Mouse (Mus musculus) limb, embryonic 13.5 days (tissue): ENCODE measurements around the gene Pnrc1. TPM values are rescaled to one million over a fixed set of nuclear protein-coding genes. Genes with fewer than 3 reads are reported as not detected.
"Not testable (repeated sequence)": the region's sequence is repeated elsewhere in the genome, so short reads cannot be mapped to it uniquely, and the experiment has no call there.

ENCODE experiments used
- ATAC-seq: fragments of 200-750 bp; cut with Nextera tagmentation; 2 replicates; pipeline ENCODE4 v1.8.0; 2017; ENCODE audit warnings: low read depth, moderate number of reproducible peaks, moderate TSS enrichment; ENCODE audit not compliant: low FRiP score
- H3K27ac ChIP-seq: fragments of 300-500 bp; sonication (generic); 2 replicates; pipeline ENCODE4 v1.5.1; 2015; ENCODE audit warnings: inconsistent platforms, mild to moderate bottlenecking, moderate library complexity
- H3K27me3 ChIP-seq: fragments of 300-500 bp; sonication (generic); 2 replicates; pipeline ENCODE4 v1.6.1; 2015; ENCODE audit warnings: mild to moderate bottlenecking, inconsistent platforms
- H3K36me3 ChIP-seq: fragments of 300-500 bp; sonication (generic); 2 replicates; pipeline ENCODE4 v1.6.1; 2015; ENCODE audit warnings: inconsistent platforms, mild to moderate bottlenecking, moderate library complexity
- H3K4me1 ChIP-seq: fragments of 300-500 bp; sonication (generic); 2 replicates; pipeline ENCODE4 v1.6.1; 2015; ENCODE audit warnings: inconsistent platforms
- H3K4me2 ChIP-seq: fragments of 300-500 bp; sonication (generic); replicated peaks from 2 replicates; pipeline ENCODE4 v1.6.1; 2015; ENCODE audit warnings: inconsistent platforms, mild to moderate bottlenecking, moderate library complexity
- H3K4me3 ChIP-seq: fragments of 300-500 bp; sonication (generic); 2 replicates; pipeline ENCODE4 v1.5.1; 2015; ENCODE audit warnings: moderate library complexity, mild to moderate bottlenecking, inconsistent platforms
- H3K9ac ChIP-seq: fragments of 300-500 bp; sonication (generic); 2 replicates; pipeline ENCODE4 v1.6.1; 2015; ENCODE audit warnings: mild to moderate bottlenecking, inconsistent platforms
- H3K9me3 ChIP-seq: fragments of 300-500 bp; sonication (generic); 2 replicates; pipeline ENCODE4 v1.6.1; 2016; ENCODE audit warnings: inconsistent platforms
- WGBS: fragments of 180-500 bp; shearing (Covaris S2); methylation state at CpG from one replicate; pipeline ENCODE4 v1.1.7; 2015; 5-methylcytosine and 5-hydroxymethylcytosine counted together
- polyA plus RNA-seq: library from polyadenylated mRNA; unstranded; fragments of >200 nt; fragmentation: Nextera tagmentation; extraction: Ambion mirVana; gene quantifications from 2 replicates; pipeline ENCODE4 v1.2.1, GENCODE M21; 2015

The Pnrc1 gene
- 97.7 and 98.0 TPM in 2 replicates for polyA plus RNA-seq

DNA sequence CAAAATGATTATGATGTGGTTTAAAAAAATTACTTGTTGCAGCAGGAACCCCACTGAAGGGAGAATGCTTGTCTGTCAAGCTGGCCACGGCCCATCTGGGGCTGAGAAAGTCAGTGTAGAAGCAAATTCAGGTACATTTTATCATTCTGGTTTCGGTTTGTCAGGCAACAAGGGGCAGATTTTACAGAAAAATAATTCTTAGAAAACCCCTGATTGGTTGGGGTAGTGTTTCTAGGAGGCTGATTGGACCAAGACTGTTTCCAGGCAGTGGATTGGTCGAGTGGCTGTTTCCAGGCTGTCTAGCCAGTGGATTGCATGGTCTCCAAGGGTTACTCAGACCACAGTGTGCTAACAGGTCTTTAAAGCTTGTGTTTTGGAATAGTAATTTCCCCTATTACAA is at the start of gene Pnrc1:
Gene Pnrc1, minus strand, starts transcription at position 162 of the 400 bp plus-strand sequence.
- WGBS, result 32% methylated on average over 3 of the region's 3 CpGs
- Histone ChIP-seq H3K9ac (peak within 1 kb of the TSS; percentile 53), H3K27ac (peak within 1 kb of the TSS; percentile 70), H3K4me1 (peaks cover 20% of the 10 kb centered on the region), H3K4me2 (peak within 1 kb of the TSS; percentile 59), H3K36me3 (no peaks in the 10 kb centered on the region), H3K27me3 (no peaks in the 10 kb centered on the region), H3K4me3 (peak within 1 kb of the TSS; percentile 37), H3K9me3 (no peaks in the 10 kb centered on the region)
- peak; percentile 96 for ATAC-seq

DNA sequence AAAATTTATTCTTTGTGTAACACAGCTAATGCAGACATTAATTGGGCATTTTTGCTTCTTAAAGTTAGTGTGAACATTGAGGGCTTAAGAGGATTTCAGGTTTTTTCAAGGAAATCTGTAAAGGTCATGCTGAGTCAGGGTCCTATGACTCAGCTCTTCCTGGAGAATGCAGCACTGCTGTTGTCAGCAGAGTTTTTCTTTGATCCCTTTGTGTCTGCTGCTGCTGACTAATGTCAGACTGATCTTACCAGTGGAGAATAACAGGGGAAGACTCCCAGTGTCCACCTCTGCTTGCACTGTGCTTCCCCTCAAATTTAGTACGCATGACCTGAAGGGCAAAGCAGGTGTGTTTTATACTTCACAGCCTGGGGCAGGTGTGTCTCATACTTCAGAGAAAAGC is 48.0 kb upstream of the Pnrc1 start:
- no peaks in the 10 kb centered on the region for H3K27me3 ChIP-seq
- no peak overlapping the region for H3K4me2 ChIP-seq
- peaks cover 67% of the 10 kb centered on the region for H3K36me3 ChIP-seq
- H3K4me3 ChIP-seq, result no peak overlapping the region
- no peaks in the 10 kb centered on the region for H3K4me1 ChIP-seq
- WGBS, result 78% methylated on average over 1 of the region's 1 CpGs
- H3K9me3 ChIP-seq, result no peaks in the 10 kb centered on the region
- no peak for ATAC-seq
- H3K27ac ChIP-seq, result no peak overlapping the region
- no peak overlapping the region for H3K9ac ChIP-seq

DNA sequence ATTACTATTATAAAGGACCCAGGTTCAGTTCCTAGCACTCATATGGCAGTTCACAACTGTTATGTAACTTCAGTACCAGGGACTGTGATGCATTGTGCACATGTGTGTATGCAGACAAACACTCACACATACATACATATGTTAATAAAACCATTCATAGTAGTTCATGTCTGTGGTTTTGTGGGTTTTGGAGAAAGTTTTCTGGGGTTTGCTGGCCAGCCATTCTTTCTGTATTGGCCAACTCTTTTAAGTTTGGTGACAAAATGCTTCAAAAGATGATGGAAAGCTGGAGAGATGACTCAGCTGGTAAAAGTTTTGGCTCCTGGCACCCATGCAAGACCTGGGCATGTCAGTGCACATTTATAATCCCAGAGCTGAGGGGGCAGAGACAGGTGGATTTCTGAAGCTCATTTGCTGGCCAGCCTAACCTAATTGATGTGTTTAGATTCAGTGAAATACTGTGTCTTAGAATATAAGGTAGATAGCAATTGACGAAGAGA is 43.0 kb upstream of the Pnrc1 start:
- H3K27me3 ChIP-seq, result no peaks in the 10 kb centered on the region
- no peak overlapping the region for H3K9ac ChIP-seq
- WGBS, result 89% methylated on average over 1 of the region's 1 CpGs
- H3K4me1 ChIP-seq, result no peaks in the 10 kb centered on the region
- no peaks in the 10 kb centered on the region for H3K9me3 ChIP-seq
- H3K4me2 ChIP-seq, result no peak overlapping the region
- H3K4me3 ChIP-seq, result no peak overlapping the region
- H3K27ac ChIP-seq, result no peak overlapping the region
- no peak for ATAC-seq
- peaks cover 69% of the 10 kb centered on the region for H3K36me3 ChIP-seq

DNA sequence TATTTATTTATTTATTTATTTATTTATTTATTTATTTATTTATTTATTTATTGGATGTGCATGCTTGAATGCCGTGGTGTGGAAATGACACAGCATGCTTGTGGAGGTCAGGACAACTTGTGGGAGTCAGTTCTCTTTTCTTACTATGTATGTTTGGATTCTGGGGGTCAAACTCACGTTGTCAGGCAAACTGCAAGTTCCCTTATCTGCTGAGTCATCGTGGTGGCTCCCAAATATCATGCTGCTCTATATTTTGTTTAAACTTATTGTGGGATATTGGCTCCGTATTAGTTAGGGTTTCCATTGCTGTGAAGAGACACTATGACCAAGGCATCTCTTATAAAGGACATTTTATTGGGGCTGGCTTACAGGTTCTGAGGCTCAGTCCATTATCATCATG is 41.2 kb upstream of the Pnrc1 start:
- WGBS, result 95% methylated on average over 4 of the region's 4 CpGs
- H3K4me1 ChIP-seq, result no peaks in the 10 kb centered on the region
- no peak for ATAC-seq
- no peak overlapping the region for H3K4me2 ChIP-seq
- H3K27me3 ChIP-seq, result no peaks in the 10 kb centered on the region
- H3K9ac ChIP-seq, result no peak overlapping the region
- no peak overlapping the region for H3K27ac ChIP-seq
- H3K4me3 ChIP-seq, result no peak overlapping the region
- peaks cover 73% of the 10 kb centered on the region for H3K36me3 ChIP-seq
- no peaks in the 10 kb centered on the region for H3K9me3 ChIP-seq

DNA sequence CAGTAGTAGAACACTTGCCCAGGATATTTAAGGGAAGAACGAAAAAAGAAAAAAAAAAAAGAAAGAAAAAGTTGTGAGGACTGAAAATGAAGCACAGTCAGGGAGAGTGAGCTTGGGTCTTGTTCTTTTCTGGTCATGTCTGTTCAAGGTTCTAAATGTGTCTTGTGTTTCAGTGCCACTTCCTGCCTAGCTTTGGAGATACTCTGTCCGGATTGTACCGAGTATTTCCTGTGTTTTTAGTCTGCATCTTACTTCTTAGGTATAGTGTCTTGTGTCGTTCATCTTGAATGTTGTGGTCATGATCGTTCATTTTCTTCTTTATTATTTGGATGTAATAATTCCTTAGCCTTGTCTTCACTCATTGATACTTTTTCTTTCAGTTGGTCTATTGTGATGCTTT is 25.9 kb upstream of the Pnrc1 start:
- Histone ChIP-seq H3K4me3 (no peak overlapping the region), H3K27ac (no peak overlapping the region), H3K9ac (no peak overlapping the region), H3K4me2 (no peak overlapping the region), H3K36me3 (peaks cover 6% of the 10 kb centered on the region), H3K9me3 (no peaks in the 10 kb centered on the region), H3K27me3 (no peaks in the 10 kb centered on the region), H3K4me1 (peaks cover 11% of the 10 kb centered on the region; the same call in 1 of the 2 replicates)
- no peak for ATAC-seq
- 89% methylated on average over 5 of the region's 5 CpGs for WGBS

DNA sequence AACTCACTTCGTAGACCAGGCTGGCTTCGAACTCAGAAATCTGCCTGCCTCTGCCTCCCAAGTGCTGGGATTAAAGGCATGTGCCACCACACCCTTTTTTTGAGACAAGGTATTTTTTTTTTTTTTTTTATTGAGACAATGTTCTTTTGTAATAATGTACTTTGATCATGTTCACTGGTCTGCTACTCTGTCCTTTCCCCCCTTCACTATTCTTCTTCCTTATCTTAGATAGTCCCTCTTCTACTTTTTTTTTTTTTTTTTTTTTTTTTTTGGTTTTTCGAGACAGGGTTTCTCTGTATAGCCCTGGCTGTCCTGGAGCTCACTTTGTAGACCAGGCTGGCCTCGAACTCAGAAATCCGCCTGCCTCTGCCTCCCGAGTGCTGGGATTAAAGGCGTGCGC is 24.2 kb upstream of the Pnrc1 start:
- not testable (repeated sequence) for H3K9ac ChIP-seq, ATAC-seq, H3K4me3 ChIP-seq, H3K27me3 ChIP-seq, H3K27ac ChIP-seq, H3K9me3 ChIP-seq, H3K4me2 ChIP-seq, H3K36me3 ChIP-seq
- peaks cover 12% of the 10 kb centered on the region; the same call in 1 of the 2 replicates for H3K4me1 ChIP-seq
- WGBS, result over 99% methylated on average over 7 of the region's 8 CpGs

DNA sequence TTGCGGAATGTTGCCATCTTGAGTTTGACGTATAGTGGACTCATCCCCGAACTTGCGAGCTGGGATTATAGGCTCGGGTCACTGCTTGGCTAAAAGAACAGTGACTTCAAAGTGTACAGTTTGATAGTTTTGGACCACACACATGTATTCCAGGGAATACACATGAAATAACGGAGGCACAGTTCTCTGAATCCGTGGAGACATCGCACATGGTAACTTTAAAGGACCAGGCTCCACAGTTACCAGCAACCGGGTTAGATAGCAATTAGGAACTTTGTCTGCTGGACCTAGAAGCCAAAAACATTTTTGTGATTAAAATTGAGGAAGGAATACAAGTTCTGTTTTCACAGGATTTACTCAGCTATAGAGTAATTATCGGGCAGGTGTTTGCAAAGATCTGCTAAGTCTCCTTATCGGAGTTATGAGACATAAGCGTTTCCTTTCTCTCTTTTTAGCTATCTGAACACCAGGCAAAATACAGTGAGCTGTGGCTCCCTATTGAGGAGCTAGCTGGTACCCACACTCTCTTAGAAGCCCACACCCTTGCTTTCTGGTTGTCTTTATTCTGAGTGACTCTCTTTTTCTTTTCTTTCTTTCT is 21.0 kb upstream of the Pnrc1 start:
- H3K27ac ChIP-seq, result 0 out of 2 replicates have a peak overlapping the region, but pooled peaks have one; percentile 55
- peaks cover 12% of the 10 kb centered on the region; the same call in 1 of the 2 replicates for H3K4me1 ChIP-seq
- H3K4me2 ChIP-seq, result peak overlapping the region; percentile 82
- WGBS, result 19% methylated on average over 12 of the region's 12 CpGs
- H3K4me3 ChIP-seq, result peak overlapping the region; percentile 82
- no peaks in the 10 kb centered on the region for H3K36me3 ChIP-seq
- H3K9ac ChIP-seq, result peak overlapping the region; percentile 81
- no peaks in the 10 kb centered on the region for H3K27me3 ChIP-seq
- no peaks in the 10 kb centered on the region for H3K9me3 ChIP-seq
- no peak for ATAC-seq

DNA sequence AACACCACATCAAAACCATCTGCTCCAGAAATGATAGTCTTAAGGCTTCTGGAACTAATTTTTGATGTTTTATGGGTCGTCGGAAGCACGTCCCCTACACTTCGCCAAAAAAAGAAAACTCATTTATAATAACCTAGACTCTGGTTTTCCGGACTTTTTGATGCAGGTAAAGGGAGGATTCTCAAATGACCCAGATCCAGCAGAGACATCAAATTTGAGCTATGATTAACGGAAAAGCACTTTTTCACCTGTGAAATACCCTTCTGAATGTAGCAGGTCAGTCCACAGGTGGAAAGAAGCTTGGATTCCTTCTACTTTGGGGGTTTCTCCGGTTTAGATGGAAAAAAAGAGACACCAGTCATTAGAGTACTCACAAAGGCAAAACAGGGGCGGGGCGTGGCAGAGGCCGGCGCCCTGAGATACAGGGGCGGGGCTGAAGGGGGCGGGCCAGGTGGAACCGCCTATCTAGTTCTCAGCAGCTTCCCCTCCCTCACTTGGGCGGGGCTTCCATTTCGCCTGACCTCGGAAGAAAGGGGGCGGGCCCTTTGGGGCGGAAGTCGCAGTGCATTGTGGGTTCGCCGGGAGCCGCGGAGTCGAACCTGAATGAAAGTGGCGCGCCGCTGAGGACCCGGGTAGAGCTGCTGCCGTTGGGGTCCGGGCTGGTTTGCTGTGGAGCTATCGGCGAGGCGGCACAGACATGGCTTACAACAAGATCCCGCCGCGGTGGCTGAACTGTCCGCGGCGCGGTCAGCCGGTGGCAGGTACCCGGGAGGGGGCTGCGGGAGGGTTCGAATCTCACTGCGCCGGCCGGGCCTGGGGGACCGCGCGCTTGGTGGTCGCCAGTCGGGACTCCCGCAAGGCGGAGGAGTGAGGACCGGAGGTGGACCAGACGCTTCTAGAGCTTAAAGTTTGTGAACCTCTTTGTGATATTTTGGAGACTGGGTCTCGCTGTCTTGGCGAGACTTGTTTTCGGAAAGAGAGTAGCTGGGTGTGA is 20.1 kb upstream of the Pnrc1 start, which contains the start of gene Rngtt:
Gene Rngtt, plus strand, starts transcription at position 548 of the 994 bp plus-strand sequence.
- Histone ChIP-seq H3K4me1 (peaks cover 12% of the 10 kb centered on the region; the same call in 1 of the 2 replicates), H3K27me3 (no peaks in the 10 kb centered on the region), H3K9me3 (no peaks in the 10 kb centered on the region), H3K9ac (peak within 1 kb of the TSS; percentile 81), H3K4me2 (peak within 1 kb of the TSS; percentile 82), H3K27ac (peak within 1 kb of the TSS; percentile 70; the same call in 1 of the 2 replicates), H3K36me3 (no peaks in the 10 kb centered on the region), H3K4me3 (peak within 1 kb of the TSS; percentile 82)
- ATAC-seq, result peak; percentile 95
- WGBS, result 2% methylated on average over 59 of the region's 60 CpGs

DNA sequence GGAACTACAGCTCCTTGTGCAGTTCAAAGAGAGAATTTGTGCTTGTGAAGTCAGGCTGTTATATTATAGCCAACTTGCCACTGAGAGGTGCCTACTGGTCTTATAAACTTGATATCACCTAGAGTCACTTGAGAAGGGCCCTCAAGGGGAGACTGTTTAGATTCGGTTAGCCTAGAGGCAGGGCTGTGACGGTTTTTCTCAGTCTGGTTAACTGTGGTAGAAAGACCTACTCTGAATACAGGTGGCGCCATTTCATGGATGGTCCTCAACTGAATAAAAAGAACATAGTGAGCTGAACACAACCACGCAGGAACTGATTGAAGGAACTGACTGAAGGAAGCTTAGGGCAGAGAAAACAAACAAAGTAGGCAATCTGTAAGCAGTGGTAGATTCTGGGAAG is 17.2 kb upstream of the Pnrc1 start:
- 72% methylated on average over 4 of the region's 4 CpGs for WGBS
- Histone ChIP-seq H3K4me3 (no peak overlapping the region), H3K9ac (no peak overlapping the region), H3K27ac (no peak overlapping the region), H3K27me3 (no peaks in the 10 kb centered on the region), H3K4me1 (peaks cover 12% of the 10 kb centered on the region; the same call in 1 of the 2 replicates), H3K4me2 (no peak overlapping the region), H3K9me3 (no peaks in the 10 kb centered on the region), H3K36me3 (no peaks in the 10 kb centered on the region)
- ATAC-seq, result no peak

DNA sequence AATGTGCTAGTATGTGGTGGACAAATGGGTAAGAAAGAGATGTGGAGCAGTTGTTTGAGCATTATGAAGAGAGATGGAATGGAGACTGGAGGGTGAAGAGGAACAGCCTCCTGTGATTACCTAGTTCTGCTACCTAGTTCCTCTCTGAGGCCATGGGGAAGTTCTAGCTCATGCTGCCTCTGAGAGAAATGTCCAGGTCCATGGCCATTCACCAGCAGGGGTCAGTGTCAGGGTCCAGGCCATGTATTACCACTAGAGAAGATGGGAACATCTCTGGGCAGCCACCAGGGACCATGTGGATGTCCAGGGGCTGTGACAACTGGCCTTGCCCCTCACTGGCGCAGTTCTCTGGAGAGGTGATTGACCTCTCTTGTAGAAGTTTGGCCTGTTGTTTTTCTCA is 13.1 kb upstream of the Pnrc1 start:
- 82% methylated on average over 1 of the region's 1 CpGs for WGBS
- Histone ChIP-seq H3K4me1 (no peaks in the 10 kb centered on the region), H3K4me2 (no peak overlapping the region), H3K27me3 (no peaks in the 10 kb centered on the region), H3K27ac (no peak overlapping the region), H3K9me3 (no peaks in the 10 kb centered on the region), H3K36me3 (no peaks in the 10 kb centered on the region), H3K9ac (no peak overlapping the region), H3K4me3 (no peak overlapping the region)
- no peak for ATAC-seq

DNA sequence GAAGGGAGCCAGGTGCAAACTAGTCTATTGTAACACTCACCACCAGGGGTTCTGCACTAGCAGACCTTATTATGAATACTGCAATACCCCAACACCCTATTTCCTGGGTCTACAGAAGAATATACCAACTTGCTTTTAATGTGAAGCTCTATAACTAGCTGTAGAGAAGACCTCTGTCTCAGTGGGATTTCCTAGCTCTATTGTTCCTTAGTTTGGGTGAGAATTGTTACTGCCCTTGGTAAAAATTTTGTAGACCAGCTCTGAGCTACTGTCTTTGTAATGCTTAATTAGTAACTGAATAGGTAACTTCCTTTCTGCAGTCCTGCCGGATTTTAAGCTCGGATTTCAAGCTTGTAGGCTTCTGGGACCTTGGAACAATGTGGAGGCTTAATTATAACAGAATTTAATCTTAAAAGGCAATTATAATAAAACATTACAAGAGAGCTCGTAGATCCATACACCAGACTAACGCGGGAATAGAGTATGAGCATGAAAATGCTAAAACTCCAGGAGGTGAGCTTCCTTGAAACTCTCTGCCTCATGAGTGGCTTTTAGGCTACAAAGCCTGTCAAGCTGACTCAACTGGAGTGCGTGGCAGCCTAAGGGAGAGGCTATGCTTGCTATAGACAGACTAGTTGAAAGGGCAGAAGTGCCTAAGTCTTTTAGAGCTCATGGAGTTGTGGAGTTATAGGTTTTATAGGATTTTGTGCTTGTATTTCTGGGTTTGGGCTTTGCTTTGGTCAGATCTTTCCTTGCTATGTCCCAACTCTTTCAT is 11.1 kb upstream of the Pnrc1 start:
- not testable (repeated sequence) for H3K4me3 ChIP-seq, ATAC-seq
- WGBS, result 77% methylated on average over 6 of the region's 6 CpGs

More for the DNA sequence above, 11.1 kb upstream of the Pnrc1 start:
- H3K27me3 ChIP-seq, H3K9ac ChIP-seq, H3K9me3 ChIP-seq, H3K27ac ChIP-seq, H3K4me1 ChIP-seq, H3K4me2 ChIP-seq, H3K36me3 ChIP-seq: not testable (repeated sequence)
